Mouse (Mus musculus) lung, adult 18-20 months (tissue): ENCODE measurements around the gene Rab11fip4.

Source experiments
- DNase-seq, 2 experiments: peaks; one replicate each; pipeline ENCODE4 v3.0.0; 2022; ENCODE audit warnings: mixed read lengths in 2 of 2

Gene Rab11fip4

GRCm38 (mm10) chr11:79714743-79715110 is 123.7 kb downstream of the Rab11fip4 start:
- no peak for DNase-seq

DNA sequence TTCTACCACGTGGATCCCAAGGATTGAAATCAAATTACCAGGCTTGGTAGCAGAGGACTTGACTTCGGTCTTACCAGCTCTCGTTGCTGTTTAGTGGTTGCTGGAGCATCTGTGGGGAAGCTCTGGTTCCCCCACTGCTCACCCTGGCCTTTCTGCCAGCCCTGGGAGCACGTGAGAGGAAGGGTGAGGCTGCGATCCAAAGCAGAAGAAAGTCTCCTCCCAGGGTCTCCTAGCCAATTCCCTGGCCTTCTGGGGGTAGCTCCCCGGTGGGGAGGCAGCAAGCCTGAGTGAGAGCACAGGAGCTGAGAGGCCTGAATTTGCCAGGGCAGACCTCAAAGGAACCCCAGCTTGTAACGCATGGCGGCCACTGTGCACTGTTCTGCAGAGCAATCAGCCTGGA is 124.3 kb downstream of the Rab11fip4 start:
- peak; percentile 37 to 55 for DNase-seq

- peak in 1 of 2 experiments; percentile 30 for DNase-seq
Measured at GRCm38 (mm10) chr11:79715733-79716452, 124.9 kb downstream of the Rab11fip4 start.

GRCm38 (mm10) chr11:79716453-79716749 is 125.4 kb downstream of the Rab11fip4 start:
- DNase-seq: no peak

GRCm38 (mm10) chr11:79717271-79717670 is 126.3 kb downstream of the Rab11fip4 start:
- DNase-seq: no peak

- DNase-seq: no peak
Measured at GRCm38 (mm10) chr11:79717801-79718200, 126.8 kb downstream of the Rab11fip4 start.

- no peak for DNase-seq
Measured at GRCm38 (mm10) chr11:79718202-79718601, 127.2 kb downstream of the Rab11fip4 start.

GRCm38 (mm10) chr11:79718829-79719346 is 127.9 kb downstream of the Rab11fip4 start:
- peak; percentile 50 to 66 for DNase-seq

- no peak for DNase-seq
Measured at GRCm38 (mm10) chr11:79720737-79721136, 129.7 kb downstream of the Rab11fip4 start.

GRCm38 (mm10) chr11:79722811-79723210 is 131.8 kb downstream of the Rab11fip4 start:
- DNase-seq: peak in 1 of 2 experiments; percentile 45

DNA sequence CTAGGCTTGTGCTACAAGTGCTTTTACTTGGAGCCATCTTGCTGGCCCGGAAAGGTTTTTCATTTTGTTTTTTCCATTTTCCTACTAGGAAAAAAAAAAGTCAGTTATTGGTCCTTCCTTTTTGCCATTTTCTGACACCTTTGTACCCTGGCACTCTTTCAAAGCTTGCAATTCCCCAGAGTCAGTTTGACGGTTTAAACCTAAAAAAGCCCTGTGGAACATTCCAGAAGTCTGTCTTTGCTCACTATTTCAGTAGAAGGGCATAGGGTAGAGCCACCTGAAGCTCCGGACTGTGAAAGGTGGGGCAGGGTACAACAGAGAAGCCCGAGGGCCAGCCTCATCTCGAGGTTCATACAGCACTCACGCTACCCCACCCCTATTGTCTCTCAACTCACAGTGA is 134.0 kb downstream of the Rab11fip4 start:
- no peak for DNase-seq

DNA sequence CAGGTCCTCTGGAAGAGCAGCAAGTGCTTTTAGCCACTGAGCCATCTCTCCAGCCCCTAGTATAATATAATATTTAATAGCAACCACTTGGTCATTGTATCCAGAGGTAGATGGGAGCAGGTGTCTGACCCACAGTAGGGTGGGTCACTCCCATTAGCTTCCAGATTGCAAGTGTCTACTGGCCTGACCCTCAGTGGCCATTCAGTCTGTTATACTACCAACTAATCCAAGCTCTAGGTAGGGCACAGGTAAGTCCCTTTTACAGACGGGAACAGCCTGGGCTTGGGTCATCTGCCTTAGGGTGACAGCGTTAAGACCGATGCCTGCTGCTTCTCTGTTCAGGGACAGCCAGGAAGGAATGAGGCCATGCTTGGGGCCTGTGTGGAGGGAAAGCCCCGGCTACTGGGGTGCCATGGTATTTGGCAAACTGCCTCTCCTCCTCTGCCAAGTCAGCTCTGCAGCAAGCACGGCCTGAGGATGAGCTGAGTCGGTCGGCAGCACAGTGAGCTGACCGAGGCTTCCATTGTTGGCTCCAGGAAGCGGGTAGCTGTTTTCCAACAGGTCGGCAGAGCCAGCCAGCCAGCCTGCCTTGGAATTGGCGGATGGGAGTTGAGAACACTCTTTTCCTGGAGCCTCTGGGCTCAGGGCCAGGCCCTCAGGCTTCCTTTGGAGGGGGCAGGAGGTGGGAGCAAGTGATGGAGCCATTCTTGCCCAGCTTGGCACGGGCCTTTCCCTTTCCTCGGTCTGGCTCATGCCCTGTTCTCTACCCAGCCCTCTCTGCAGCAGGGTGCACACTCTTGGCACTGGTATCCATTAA is 138.4 kb downstream of the Rab11fip4 start:
- DNase-seq: peak; percentile 85 to 86

- DNase-seq: no peak
Measured at GRCm38 (mm10) chr11:79730462-79730861, 139.4 kb downstream of the Rab11fip4 start.

DNA sequence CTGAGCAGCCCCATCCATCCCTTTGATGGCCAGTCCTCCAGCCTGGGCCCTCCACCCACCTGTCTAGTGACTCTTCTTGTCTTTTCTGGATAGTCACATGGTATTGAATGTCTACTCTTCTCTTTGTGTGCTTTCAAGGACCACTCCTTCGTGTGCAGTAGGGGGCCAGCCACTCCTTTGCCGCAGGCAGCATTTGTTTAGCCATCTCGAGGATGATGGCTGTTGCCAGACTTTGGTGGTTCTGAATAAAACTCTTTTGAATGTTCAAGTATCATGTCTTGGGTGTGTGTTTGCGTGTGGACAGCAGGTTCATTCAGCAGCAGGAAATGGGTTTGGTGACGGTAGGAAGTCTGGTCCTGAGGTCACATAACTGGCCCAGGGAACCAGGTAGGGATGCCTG is 140.5 kb downstream of the Rab11fip4 start:
- DNase-seq: no peak

DNA sequence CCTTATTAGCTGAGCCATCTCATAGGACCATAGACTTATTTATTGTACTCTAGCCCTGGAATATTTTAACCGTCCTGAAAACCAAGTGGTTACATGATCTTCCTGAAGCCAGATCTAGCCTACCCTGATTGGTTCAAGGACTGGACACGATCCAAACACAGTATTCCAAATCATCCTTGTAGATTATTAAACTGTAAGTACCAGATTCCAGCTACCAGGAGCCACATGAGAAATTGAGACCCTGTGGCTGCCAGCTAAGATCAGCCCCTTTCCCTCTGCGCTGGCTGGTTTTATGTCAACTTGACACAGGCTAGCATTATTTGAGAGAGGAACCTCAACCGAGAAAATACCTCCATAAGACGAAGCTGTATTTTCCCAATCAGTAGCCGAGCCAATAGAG is 142.0 kb downstream of the Rab11fip4 start:
- no peak for DNase-seq

DNA sequence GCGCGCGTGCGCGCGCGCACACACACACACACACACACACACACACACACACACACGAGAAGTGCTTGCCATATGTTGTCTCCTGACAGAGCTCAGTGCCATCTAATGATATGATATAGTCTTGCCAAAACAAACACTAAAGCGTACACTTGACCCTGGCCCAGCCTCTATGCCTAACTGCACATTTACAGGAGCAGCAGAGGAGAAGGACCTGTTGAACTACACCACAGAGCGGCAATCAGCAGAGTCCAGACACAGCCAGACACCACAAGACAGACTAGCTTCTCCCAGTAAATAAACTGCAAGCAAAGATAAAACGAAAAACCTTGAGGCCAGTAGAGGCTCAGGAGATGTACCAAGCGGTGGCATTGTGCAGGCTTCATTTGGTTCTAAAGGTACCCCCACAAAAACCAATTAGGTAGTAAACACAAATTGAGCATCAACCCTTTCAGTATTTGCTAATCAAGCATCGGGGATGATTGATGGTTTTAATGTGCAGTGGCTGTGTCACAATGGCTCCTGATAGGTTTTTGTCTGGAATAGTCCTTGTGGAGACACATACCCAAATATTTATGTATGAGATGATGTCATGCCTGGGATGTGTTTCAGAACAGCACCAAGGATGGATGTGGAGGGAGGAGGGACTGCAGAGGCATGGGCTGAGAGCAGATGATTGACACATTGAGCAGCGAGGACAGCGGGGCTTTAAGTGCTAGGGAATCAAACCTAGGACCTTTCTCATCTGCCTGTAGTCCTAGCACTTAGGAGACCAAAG is 145.4 kb downstream of the Rab11fip4 start:
- no peak for DNase-seq

DNA sequence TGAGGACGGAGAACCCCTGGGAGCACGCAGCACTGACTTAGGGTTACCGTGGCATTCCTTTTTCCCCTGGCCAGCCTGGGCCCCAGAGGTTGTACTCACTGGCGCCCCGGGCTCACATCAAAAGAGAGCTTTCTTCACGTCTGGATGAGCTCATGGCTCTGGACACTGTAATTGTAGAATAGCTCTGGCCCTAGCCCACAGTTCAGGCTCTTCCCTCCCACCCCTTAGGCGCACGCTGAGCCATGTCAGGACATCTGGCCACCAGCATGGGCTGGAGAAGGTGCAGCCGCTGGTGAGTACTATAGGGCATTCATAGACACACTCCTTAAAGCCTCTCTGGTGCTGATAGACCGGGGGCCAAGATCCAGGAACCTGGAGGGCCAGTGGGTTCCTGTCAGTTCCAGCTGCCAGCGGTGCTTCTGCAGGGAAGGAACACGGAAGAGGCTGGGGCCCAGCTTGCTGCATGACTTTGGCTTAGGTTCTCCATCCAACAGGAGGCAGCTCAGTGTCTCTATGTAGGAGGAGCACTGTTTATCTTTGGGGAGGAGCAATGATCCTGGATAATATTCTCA is 146.2 kb downstream of the Rab11fip4 start:
- DNase-seq: no peak

- no peak for DNase-seq
Measured at GRCm38 (mm10) chr11:79737865-79738502, 147.0 kb downstream of the Rab11fip4 start.

DNA sequence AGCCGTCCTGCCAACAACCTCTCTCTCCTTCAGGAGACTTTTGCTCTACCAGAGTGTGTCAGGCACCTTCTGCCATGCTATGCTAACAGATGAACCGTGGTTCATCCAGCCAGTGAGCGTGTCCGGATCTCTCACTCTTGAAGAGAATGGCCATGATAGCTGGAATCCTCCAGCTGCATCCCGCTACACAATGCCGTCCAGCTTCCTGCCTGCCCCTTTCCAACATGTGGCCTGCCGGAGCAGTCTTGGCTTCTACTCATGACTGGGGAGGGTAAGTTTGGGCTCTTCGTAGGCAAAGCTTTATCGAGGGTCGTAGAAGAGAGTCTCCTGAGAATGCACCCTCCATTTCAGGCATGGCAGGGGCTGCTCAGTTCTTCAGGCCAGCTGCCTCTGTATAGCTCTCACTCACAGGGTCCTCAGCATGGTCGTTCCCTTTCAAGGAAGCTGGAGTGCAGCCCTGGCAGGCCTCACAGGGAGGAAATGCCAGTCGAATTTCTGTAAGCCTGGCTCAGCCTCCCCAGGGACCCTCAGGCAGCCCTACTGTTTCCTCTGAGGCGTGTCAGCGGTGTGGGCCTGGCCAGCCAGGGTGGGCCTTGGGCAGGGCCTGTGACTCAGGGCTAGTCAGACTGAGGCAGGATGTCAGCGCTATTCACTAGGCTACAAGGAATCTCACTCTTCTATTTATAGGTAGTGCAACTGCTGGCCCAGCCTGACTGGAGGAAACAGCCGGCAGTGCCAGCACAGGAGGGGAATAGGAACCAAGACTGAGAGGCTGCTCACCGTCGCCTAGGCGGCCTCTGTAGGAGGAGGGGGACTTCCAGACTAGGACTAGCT is 147.9 kb downstream of the Rab11fip4 start:
- DNase-seq: peak; percentile 72 to 79

DNA sequence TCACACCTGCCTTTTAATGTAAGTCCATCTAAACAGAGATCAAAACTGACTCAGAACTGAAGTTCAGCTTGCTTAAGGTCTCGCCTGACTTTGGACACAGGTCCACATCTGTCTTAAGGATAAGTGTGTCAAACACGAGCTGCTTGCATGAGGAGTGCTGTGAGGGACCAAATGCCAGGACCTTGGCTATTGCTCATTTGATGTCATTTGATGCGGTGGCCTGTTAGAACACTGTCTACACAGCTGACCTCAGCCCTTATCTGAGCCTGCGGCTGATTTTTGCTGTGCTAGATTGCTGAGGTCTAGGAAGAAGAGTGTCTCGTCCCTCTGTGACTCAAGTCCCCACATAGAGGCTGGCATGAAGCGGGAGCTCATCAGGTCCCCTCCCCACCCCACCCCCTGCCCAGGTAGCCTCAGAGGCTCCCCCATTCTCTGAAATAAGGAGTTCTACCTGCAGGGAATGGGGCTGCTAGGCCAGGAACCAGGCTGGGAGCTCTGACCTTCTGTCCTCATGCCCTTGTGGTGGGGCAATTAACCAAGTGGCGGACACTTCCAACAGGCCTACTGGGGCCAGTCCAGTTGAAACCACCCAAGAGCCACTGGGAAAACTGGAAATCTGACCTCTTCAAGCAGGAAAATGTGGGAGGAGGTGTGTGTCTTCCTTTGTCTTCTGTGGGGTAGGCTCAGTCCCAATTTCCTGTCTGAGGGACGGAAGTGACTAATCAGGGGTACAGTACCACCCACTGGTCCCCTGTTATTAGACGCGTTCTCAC is 149.9 kb downstream of the Rab11fip4 start:
- no peak for DNase-seq
